Mouse (Mus musculus): Measurements from ENCODE around the gene Cxcr6.

GRCm38 (mm10) chr9:123788855-123789529 is 17.3 kb upstream of the Cxcr6 start:
- TF ChIP-seq GATA1 (IDR thresholded peaks at IDR 0.05; ENCODE audit: borderline replicate concordance, low read length) (no peak), FLI1 (IDR thresholded peaks at IDR 0.05; ENCODE audit: low read length) (no peak)
